Mouse (Mus musculus) liver, postnatal 0 days (tissue): ENCODE results near the gene Ralgapb. TPM values are rescaled to one million over a fixed set of nuclear protein-coding genes. Genes with fewer than 3 reads are reported as not detected.
A peak's percentile ranks its signal among the peaks of the same experiment; 100 is the strongest.

Experiments used
- ATAC-seq: fragments of 200-750 bp; cut with Nextera tagmentation; 2 replicates; pipeline ENCODE4 v1.8.0; 2017; ENCODE audit warnings: mild to moderate bottlenecking, moderate library complexity
- DNase-seq: peaks from one replicate; pipeline ENCODE4 v3.0.0-alpha.2; 2016
- H3K27ac ChIP-seq: fragments of 300-500 bp; sonication (generic); 2 replicates; pipeline ENCODE4 v1.5.1; 2014; ENCODE audit warnings: antibody characterized with exemption, moderate library complexity, mild to moderate bottlenecking, low read depth
- H3K27me3 ChIP-seq: fragments of 300-500 bp; sonication (generic); 2 replicates; pipeline ENCODE4 v1.6.1; 2014; ENCODE audit warnings: low read length, control low read depth, mixed read lengths; ENCODE audit not compliant: insufficient read depth
- H3K36me3 ChIP-seq: fragments of 300-500 bp; sonication (generic); replicated peaks from 2 replicates; pipeline ENCODE4 v1.6.1; 2014; ENCODE audit warnings: mild to moderate bottlenecking, control low read depth, low read length, moderate library complexity, mixed read lengths; ENCODE audit not compliant: insufficient read depth
- H3K4me1 ChIP-seq: fragments of 300-500 bp; sonication (generic); 2 replicates; pipeline ENCODE4 v1.6.1; 2014; ENCODE audit warnings: antibody characterized with exemption, mild to moderate bottlenecking, control low read depth; ENCODE audit not compliant: insufficient read depth
- H3K4me2 ChIP-seq: fragments of 300-500 bp; sonication (generic); 2 replicates; pipeline ENCODE4 v1.6.1; 2014; ENCODE audit warnings: low read depth, mild to moderate bottlenecking, low read length, moderate library complexity, mixed read lengths
- H3K4me3 ChIP-seq: fragments of 300-500 bp; sonication (generic); 2 replicates; pipeline ENCODE4 v1.5.1; 2014; ENCODE audit warnings: low read depth, low read length
- H3K9ac ChIP-seq: fragments of 300-500 bp; sonication (generic); replicated peaks from 2 replicates; pipeline ENCODE4 v1.6.1; 2014; ENCODE audit warnings: mild to moderate bottlenecking, moderate library complexity
- H3K9me3 ChIP-seq: fragments of 300-500 bp; sonication (generic); 2 replicates; pipeline ENCODE4 v1.6.1; 2016; ENCODE audit warnings: mild to moderate bottlenecking, control low read depth, low read length, mixed read lengths
- CTCF ChIP-seq: sonication (generic); IDR thresholded peaks from 2 replicates; pipeline ENCODE4 v1.5.1; 2016; ENCODE audit warnings: antibody characterized with exemption, low read depth
- EP300 ChIP-seq: IDR thresholded peaks from 2 replicates; pipeline ENCODE4 v1.6.1; 2016; ENCODE audit warnings: antibody characterized with exemption, low read depth, mild to moderate bottlenecking
- WGBS: fragments of 180-500 bp; shearing (Covaris S2); extraction: QIAGEN DNeasy Blood & Tissue Kit; methylation state at CpG from one replicate; pipeline ENCODE4 v1.1.7; 2014; ENCODE audit not compliant: insufficient replicate concordance; 5-methylcytosine and 5-hydroxymethylcytosine counted together
- polyA plus RNA-seq: library from polyadenylated mRNA; unstranded; fragments of >200 nt; fragmentation: Nextera tagmentation; extraction: Ambion mirVana; gene quantifications from 2 replicates; pipeline ENCODE4 v1.2.1, GENCODE M21; 2015

Gene Ralgapb
- polyA plus RNA-seq, 1 experiment from 2014 or later: 4.3 TPM

- Histone ChIP-seq H3K4me3 (no peak overlapping the region), H3K36me3 (0 out of 2 replicates have a peak, but pooled peaks cover 2% of the 10 kb centered on the region), H3K4me2 (no peak overlapping the region), H3K9me3 (no peaks in the 10 kb centered on the region), H3K27me3 (no peaks in the 10 kb centered on the region), H3K4me1 (no peaks in the 10 kb centered on the region), H3K27ac (no peak overlapping the region), H3K9ac (no peak overlapping the region)
- WGBS: 70% methylated on average over 4 of the region's 4 CpGs
- DNase-seq: no peak
- no peak for ATAC-seq
- TF ChIP-seq CTCF (no peak), EP300 (no peak)
These were observed 94.0 kb downstream of the Ralgapb start for GRCm38 (mm10) chr2:158503671-158504070.

- H3K27ac ChIP-seq: no peak overlapping the region
- no peak for ATAC-seq
- no peak overlapping the region for H3K9ac ChIP-seq
- H3K4me1 ChIP-seq: no peaks in the 10 kb centered on the region
- no peaks in the 10 kb centered on the region for H3K27me3 ChIP-seq
- no peak overlapping the region for H3K4me3 ChIP-seq
- no peak for TF ChIP-seq CTCF
- no peaks in the 10 kb centered on the region for H3K9me3 ChIP-seq
- H3K36me3 ChIP-seq: no peaks in the 10 kb centered on the region
- WGBS: 55% methylated on average over 5 of the region's 5 CpGs
- H3K4me2 ChIP-seq: no peak overlapping the region
- peak; percentile 8 for DNase-seq
These were observed 96.8 kb downstream of the Ralgapb start for GRCm38 (mm10) chr2:158506475-158506874.

- H3K4me2 ChIP-seq: no peak overlapping the region
- no peaks in the 10 kb centered on the region for H3K9me3 ChIP-seq
- H3K4me3 ChIP-seq: no peak overlapping the region
- no peak for ATAC-seq
- H3K27ac ChIP-seq: no peak overlapping the region
- DNase-seq: no peak
- no peaks in the 10 kb centered on the region for H3K4me1 ChIP-seq
- WGBS: 89% methylated on average over 10 of the region's 10 CpGs
- no peaks in the 10 kb centered on the region for H3K27me3 ChIP-seq
- H3K36me3 ChIP-seq: no peaks in the 10 kb centered on the region
- H3K9ac ChIP-seq: no peak overlapping the region
- no peak for TF ChIP-seq CTCF
- no peak for TF ChIP-seq EP300
These were observed 97.4 kb downstream of the Ralgapb start for GRCm38 (mm10) chr2:158507046-158507445.

- Histone ChIP-seq H3K4me2 (no peak overlapping the region), H3K4me3 (no peak overlapping the region), H3K4me1 (no peaks in the 10 kb centered on the region), H3K27me3 (no peaks in the 10 kb centered on the region), H3K9me3 (no peaks in the 10 kb centered on the region), H3K36me3 (no peaks in the 10 kb centered on the region), H3K9ac (no peak overlapping the region), H3K27ac (no peak overlapping the region)
- no peak for ATAC-seq
- TF ChIP-seq CTCF: no peak
- TF ChIP-seq EP300: no peak
- 77% methylated on average over 6 of the region's 6 CpGs for WGBS
- peak; percentile 66 for DNase-seq
These were observed 101.0 kb downstream of the Ralgapb start for GRCm38 (mm10) chr2:158510665-158511064.

GRCm38 (mm10) chr2:158512528-158512927 is 102.9 kb downstream of the Ralgapb start, which contains the start of gene Arhgap40:
TSS of gene Arhgap40 (plus strand) at chr2:158512796.
- no peak for TF ChIP-seq CTCF
- TF ChIP-seq EP300: no peak
- no peak within 1 kb of the TSS for H3K9ac ChIP-seq
- 79% methylated on average over 10 of the region's 10 CpGs for WGBS
- no peak within 1 kb of the TSS for H3K4me2 ChIP-seq
- H3K9me3 ChIP-seq: no peaks in the 10 kb centered on the region
- ATAC-seq: no peak
- no peaks in the 10 kb centered on the region for H3K4me1 ChIP-seq
- no peaks in the 10 kb centered on the region for H3K27me3 ChIP-seq
- H3K4me3 ChIP-seq: no peak within 1 kb of the TSS
- no peak for DNase-seq
- H3K27ac ChIP-seq: no peak within 1 kb of the TSS
- no peaks in the 10 kb centered on the region for H3K36me3 ChIP-seq

- ATAC-seq (no peak), DNase-seq (no peak)
- Histone ChIP-seq H3K27me3 (no peaks in the 10 kb centered on the region), H3K9me3 (no peaks in the 10 kb centered on the region), H3K4me1 (no peaks in the 10 kb centered on the region), H3K27ac (no peak overlapping the region), H3K9ac (no peak overlapping the region), H3K4me3 (no peak overlapping the region), H3K36me3 (no peaks in the 10 kb centered on the region), H3K4me2 (no peak overlapping the region)
- WGBS: 77% methylated on average over 12 of the region's 12 CpGs
- no peak for TF ChIP-seq EP300
These were observed 104.2 kb downstream of the Ralgapb start for GRCm38 (mm10) chr2:158513821-158514336.

- DNase-seq (no peak), ATAC-seq (no peak)
- Histone ChIP-seq H3K9ac (no peak overlapping the region), H3K36me3 (no peaks in the 10 kb centered on the region), H3K9me3 (no peaks in the 10 kb centered on the region), H3K27me3 (no peaks in the 10 kb centered on the region), H3K27ac (no peak overlapping the region), H3K4me3 (no peak overlapping the region), H3K4me1 (no peaks in the 10 kb centered on the region), H3K4me2 (no peak overlapping the region)
- TF ChIP-seq EP300 (no peak), CTCF (no peak)
- WGBS: 59% methylated on average over 6 of the region's 6 CpGs
These were observed 108.9 kb downstream of the Ralgapb start for GRCm38 (mm10) chr2:158518583-158518982.
